Mouse (Mus musculus): ENCODE results near the gene Sec24a. TPM values are rescaled to one million over a fixed set of nuclear protein-coding genes. Genes with fewer than 3 reads are reported as not detected.

The Sec24a gene
- polyA plus RNA-seq, 1 experiment from 2014 or later: 16.5 TPM

- peak overlapping the region; percentile 82 for H3K9ac ChIP-seq (ENCODE audit: low read depth, low read length)
- peaks cover 2% of the 10 kb centered on the region for H3K36me3 ChIP-seq (ENCODE audit: control insufficient read depth, insufficient read depth, low read length)
- peak; percentile 43; the same call in 1 of the 2 replicates for ATAC-seq
- no peaks in the 10 kb centered on the region for H3K9me3 ChIP-seq (replicated peaks; ENCODE audit: control insufficient read depth, low read length, poor library complexity, severe bottlenecking)
- peaks cover 6% of the 10 kb centered on the region; the same call in 1 of the 2 replicates for H3K27me3 ChIP-seq (ENCODE audit: control insufficient read depth, insufficient read depth, low read depth, low read length)
- H3K4me2 ChIP-seq (ENCODE audit: low read length): peak overlapping the region; percentile 95
- H3K27ac ChIP-seq (ENCODE audit: low read length): no peak overlapping the region; the same call in 1 of the 2 replicates
- WGBS: 2% methylated on average over 28 of the region's 30 CpGs
- H3K4me1 ChIP-seq (ENCODE audit: control insufficient read depth, insufficient read depth, low read length): peaks cover 14% of the 10 kb centered on the region
- H3K4me3 ChIP-seq (ENCODE audit: low read depth, low read length): peak overlapping the region; percentile 77
Observed at GRCm38 (mm10) chr11:51650261-51650660, 113.2 kb downstream of the Sec24a start.

DNA sequence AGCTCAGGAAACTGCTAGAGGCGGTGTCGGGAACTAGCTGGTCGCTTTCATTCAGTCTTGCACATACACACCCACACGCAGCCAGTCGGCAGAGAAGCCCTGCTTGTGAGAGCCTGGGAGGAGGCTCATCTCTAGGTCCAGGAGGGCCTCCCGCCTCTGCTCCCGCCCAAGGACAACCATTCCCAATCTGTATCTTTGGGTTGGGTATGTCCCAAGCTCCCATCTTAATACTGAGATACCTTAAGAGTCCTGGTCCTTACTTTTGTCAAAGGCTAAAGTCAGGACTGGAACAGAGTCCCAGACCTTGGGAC, 113.6 kb downstream of the Sec24a start:
- 7% methylated on average over 7 of the region's 7 CpGs for WGBS
- Histone ChIP-seq H3K27ac (ENCODE audit: low read length) (no peak overlapping the region), H3K9ac (ENCODE audit: low read depth, low read length) (peak overlapping the region; percentile 82)

DNA sequence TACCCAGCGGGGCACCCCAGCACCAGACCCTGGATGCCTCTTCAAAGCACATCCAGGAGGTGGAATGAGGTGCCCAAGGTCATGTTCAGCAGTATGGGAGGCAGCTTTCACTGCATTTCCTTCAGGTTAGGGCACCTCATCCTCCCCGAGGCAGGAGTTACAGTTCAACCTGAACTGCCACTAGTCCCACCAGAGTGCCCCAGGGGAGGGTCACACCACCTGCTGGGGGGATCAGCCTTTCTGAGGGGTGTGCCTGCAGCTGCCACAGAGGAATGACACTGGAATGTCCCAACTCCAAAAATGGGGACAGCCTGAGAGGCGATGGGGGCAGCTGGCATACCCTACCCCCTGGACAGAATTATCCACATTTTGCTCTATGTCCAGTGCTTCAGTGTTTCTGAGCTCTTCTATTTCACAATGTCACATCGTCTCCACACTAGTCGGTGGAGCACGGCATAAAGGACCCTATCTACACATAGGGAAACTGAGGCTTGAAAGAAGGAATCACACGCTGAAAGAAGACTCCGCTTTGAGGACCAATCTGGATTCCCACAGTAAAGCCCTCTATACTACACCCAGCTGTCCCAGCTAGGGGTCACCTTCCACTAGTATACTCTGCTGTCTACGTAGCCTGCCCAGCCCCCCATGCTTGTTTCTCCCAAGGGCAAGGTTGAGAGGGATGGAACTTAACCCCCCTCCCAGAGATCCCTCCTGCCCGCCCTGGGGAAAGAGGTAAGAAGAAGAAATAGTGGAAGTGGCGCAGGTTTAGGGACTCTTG, 114.1 kb downstream of the Sec24a start:
- Histone ChIP-seq H3K27me3 (ENCODE audit: control insufficient read depth, insufficient read depth, low read depth, low read length) (peaks cover 6% of the 10 kb centered on the region; the same call in 1 of the 2 replicates), H3K4me2 (ENCODE audit: low read length) (peak overlapping the region; percentile 95), H3K36me3 (ENCODE audit: control insufficient read depth, insufficient read depth, low read length) (peaks cover 3% of the 10 kb centered on the region), H3K4me3 (ENCODE audit: low read depth, low read length) (peak overlapping the region; percentile 77), H3K4me1 (ENCODE audit: control insufficient read depth, insufficient read depth, low read length) (peaks cover 14% of the 10 kb centered on the region), H3K27ac (ENCODE audit: low read length) (no peak overlapping the region), H3K9ac (ENCODE audit: low read depth, low read length) (peak overlapping the region; percentile 82), H3K9me3 (replicated peaks; ENCODE audit: control insufficient read depth, low read length, poor library complexity, severe bottlenecking) (no peaks in the 10 kb centered on the region)
- ATAC-seq: no peak
- 27% methylated on average over 11 of the region's 11 CpGs for WGBS

More for the DNA sequence above, 113.6 kb downstream of the Sec24a start:
- no peak for ATAC-seq
- H3K27me3 ChIP-seq (ENCODE audit: control insufficient read depth, insufficient read depth, low read depth, low read length): peaks cover 6% of the 10 kb centered on the region; the same call in 1 of the 2 replicates
- H3K4me1 ChIP-seq (ENCODE audit: control insufficient read depth, insufficient read depth, low read length): peaks cover 14% of the 10 kb centered on the region
- H3K9me3 ChIP-seq (replicated peaks; ENCODE audit: control insufficient read depth, low read length, poor library complexity, severe bottlenecking): no peaks in the 10 kb centered on the region
- peak overlapping the region; percentile 95 for H3K4me2 ChIP-seq (ENCODE audit: low read length)
- H3K36me3 ChIP-seq (ENCODE audit: control insufficient read depth, insufficient read depth, low read length): peaks cover 3% of the 10 kb centered on the region
- H3K4me3 ChIP-seq (ENCODE audit: low read depth, low read length): peak overlapping the region; percentile 77

DNA sequence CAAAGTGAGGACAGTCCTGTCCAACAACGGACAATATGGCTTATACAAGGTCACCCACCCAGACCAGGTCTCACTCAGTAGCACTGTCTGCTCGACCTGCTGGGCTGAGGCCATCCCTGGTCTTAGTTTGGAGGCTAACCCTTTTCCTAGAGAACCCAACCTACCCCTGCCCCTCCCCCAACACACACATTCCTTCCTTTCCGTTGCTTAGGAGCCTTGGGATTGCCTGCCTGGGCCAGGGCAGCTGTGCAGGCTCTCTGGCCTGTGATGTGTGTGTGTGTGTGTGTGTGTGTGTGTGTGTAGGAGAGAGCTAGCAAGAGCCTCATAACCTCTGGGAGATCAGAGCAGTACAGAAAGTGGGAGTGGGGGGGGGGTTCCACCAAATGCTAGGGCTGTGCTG, 114.9 kb downstream of the Sec24a start:
- peaks cover 5% of the 10 kb centered on the region for H3K36me3 ChIP-seq (ENCODE audit: control insufficient read depth, insufficient read depth, low read length)
- WGBS: 11% methylated on average over 3 of the region's 3 CpGs

GRCm38 (mm10) chr11:51646751-51647667, 116.4 kb downstream of the Sec24a start:
- no peak overlapping the region for H3K4me2 ChIP-seq (ENCODE audit: low read length)
- H3K4me3 ChIP-seq (ENCODE audit: low read depth, low read length): no peak overlapping the region
- H3K9ac ChIP-seq (ENCODE audit: low read depth, low read length): no peak overlapping the region
- H3K4me1 ChIP-seq (ENCODE audit: control insufficient read depth, insufficient read depth, low read length): peaks cover 14% of the 10 kb centered on the region
- no peak for ATAC-seq
- no peaks in the 10 kb centered on the region for H3K9me3 ChIP-seq (replicated peaks; ENCODE audit: control insufficient read depth, low read length, poor library complexity, severe bottlenecking)
- H3K27me3 ChIP-seq (ENCODE audit: control insufficient read depth, insufficient read depth, low read depth, low read length): peaks cover 6% of the 10 kb centered on the region; the same call in 1 of the 2 replicates
- H3K36me3 ChIP-seq (ENCODE audit: control insufficient read depth, insufficient read depth, low read length): peaks cover 5% of the 10 kb centered on the region
- H3K27ac ChIP-seq (ENCODE audit: low read length): no peak overlapping the region
- 90% methylated on average over 15 of the region's 15 CpGs for WGBS

More for the DNA sequence above, 114.9 kb downstream of the Sec24a start:
- Histone ChIP-seq H3K27ac (ENCODE audit: low read length) (no peak overlapping the region), H3K9ac (ENCODE audit: low read depth, low read length) (peak overlapping the region; percentile 4; the same call in 1 of the 2 replicates), H3K4me2 (ENCODE audit: low read length) (peak overlapping the region; percentile 95; the same call in 1 of the 2 replicates), H3K27me3 (ENCODE audit: control insufficient read depth, insufficient read depth, low read depth, low read length) (peaks cover 6% of the 10 kb centered on the region; the same call in 1 of the 2 replicates), H3K4me1 (ENCODE audit: control insufficient read depth, insufficient read depth, low read length) (peaks cover 14% of the 10 kb centered on the region), H3K4me3 (ENCODE audit: low read depth, low read length) (no peak overlapping the region), H3K9me3 (replicated peaks; ENCODE audit: control insufficient read depth, low read length, poor library complexity, severe bottlenecking) (no peaks in the 10 kb centered on the region)
- no peak for ATAC-seq

DNA sequence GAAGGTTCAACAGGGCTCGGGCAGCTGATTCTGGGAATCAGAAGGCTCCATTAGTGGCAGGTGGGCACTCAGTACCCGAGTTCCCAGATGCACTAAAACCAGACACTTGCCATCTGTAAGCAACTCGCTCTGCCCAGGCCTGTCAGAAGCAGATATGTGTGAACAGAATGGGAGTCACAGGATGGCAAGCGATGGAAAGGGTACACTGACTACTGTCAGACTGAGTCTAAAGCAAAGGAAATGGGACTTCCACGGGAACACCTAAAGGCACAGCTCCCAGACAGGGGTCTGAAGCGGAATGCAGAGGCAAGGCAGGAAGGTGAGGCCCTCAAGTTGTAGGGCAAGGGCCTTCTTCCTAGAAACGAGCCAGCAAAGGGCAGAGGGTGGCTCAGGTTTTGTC, 117.2 kb downstream of the Sec24a start:
- no peak overlapping the region for H3K4me2 ChIP-seq (ENCODE audit: low read length)
- no peaks in the 10 kb centered on the region for H3K9me3 ChIP-seq (replicated peaks; ENCODE audit: control insufficient read depth, low read length, poor library complexity, severe bottlenecking)
- H3K4me1 ChIP-seq (ENCODE audit: control insufficient read depth, insufficient read depth, low read length): peaks cover 14% of the 10 kb centered on the region
- no peak for ATAC-seq
- 88% methylated on average over 7 of the region's 7 CpGs for WGBS
- no peak overlapping the region for H3K9ac ChIP-seq (ENCODE audit: low read depth, low read length)
- peaks cover 6% of the 10 kb centered on the region; the same call in 1 of the 2 replicates for H3K27me3 ChIP-seq (ENCODE audit: control insufficient read depth, insufficient read depth, low read depth, low read length)
- peaks cover 5% of the 10 kb centered on the region for H3K36me3 ChIP-seq (ENCODE audit: control insufficient read depth, insufficient read depth, low read length)
- no peak overlapping the region for H3K4me3 ChIP-seq (ENCODE audit: low read depth, low read length)
- no peak overlapping the region for H3K27ac ChIP-seq (ENCODE audit: low read length)

DNA sequence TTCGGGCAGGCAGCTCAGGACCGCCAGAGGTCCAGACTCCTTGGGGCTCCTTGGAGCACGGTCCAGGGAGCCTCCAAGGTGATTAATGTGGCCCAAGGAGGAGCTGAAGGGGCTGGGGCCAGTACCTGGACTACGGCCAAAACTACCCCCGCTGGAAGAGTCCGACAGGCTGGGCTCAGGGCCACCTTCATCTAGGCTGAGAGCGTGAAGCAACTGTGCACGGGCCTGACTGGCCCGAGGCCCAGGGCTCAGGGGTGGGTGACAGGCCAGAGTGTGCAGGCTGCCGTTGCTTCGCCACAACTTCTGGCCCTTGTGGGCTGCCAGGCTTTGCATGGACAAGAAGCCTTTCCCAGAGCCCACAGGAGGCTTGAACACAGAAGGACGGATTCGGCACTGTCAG, 118.1 kb downstream of the Sec24a start:
- H3K4me2 ChIP-seq (ENCODE audit: low read length): no peak overlapping the region
- peaks cover 14% of the 10 kb centered on the region for H3K4me1 ChIP-seq (ENCODE audit: control insufficient read depth, insufficient read depth, low read length)
- no peak overlapping the region for H3K4me3 ChIP-seq (ENCODE audit: low read depth, low read length)
- H3K9ac ChIP-seq (ENCODE audit: low read depth, low read length): no peak overlapping the region
- 84% methylated on average over 13 of the region's 13 CpGs for WGBS
- no peak overlapping the region for H3K27ac ChIP-seq (ENCODE audit: low read length)
- ATAC-seq: no peak
- H3K27me3 ChIP-seq (ENCODE audit: control insufficient read depth, insufficient read depth, low read depth, low read length): peaks cover 6% of the 10 kb centered on the region; the same call in 1 of the 2 replicates
- no peaks in the 10 kb centered on the region for H3K9me3 ChIP-seq (replicated peaks; ENCODE audit: control insufficient read depth, low read length, poor library complexity, severe bottlenecking)
- peaks cover 5% of the 10 kb centered on the region for H3K36me3 ChIP-seq (ENCODE audit: control insufficient read depth, insufficient read depth, low read length)

DNA sequence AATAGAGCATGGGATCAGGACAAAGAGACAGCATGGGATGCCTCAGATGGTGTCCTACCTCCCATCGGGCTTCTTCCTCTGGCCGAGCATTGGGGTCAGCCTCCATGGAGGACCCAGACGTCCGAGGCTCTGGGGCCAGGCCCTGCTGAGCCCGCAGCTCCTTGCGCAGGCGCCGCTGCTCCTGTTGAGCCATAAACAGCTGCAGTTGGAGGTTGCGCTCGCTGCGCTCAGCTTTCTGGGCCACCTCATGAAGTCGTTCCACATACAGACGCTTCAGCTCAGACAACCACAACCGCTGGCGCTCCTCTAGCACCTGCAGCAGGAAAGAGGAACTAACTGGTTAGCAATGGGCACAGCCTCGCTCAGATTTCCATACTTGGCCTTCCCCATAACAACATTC, 119.2 kb downstream of the Sec24a start:
- no peak overlapping the region for H3K4me3 ChIP-seq (ENCODE audit: low read depth, low read length)
- 79% methylated on average over 16 of the region's 16 CpGs for WGBS

More for the DNA sequence above, 119.2 kb downstream of the Sec24a start:
- Histone ChIP-seq H3K4me1 (ENCODE audit: control insufficient read depth, insufficient read depth, low read length) (peaks cover 5% of the 10 kb centered on the region), H3K4me2 (ENCODE audit: low read length) (no peak overlapping the region), H3K9ac (ENCODE audit: low read depth, low read length) (no peak overlapping the region), H3K9me3 (replicated peaks; ENCODE audit: control insufficient read depth, low read length, poor library complexity, severe bottlenecking) (no peaks in the 10 kb centered on the region), H3K36me3 (ENCODE audit: control insufficient read depth, insufficient read depth, low read length) (peaks cover 5% of the 10 kb centered on the region), H3K27ac (ENCODE audit: low read length) (no peak overlapping the region), H3K27me3 (ENCODE audit: control insufficient read depth, insufficient read depth, low read depth, low read length) (0 out of 2 replicates have a peak, but pooled peaks cover 2% of the 10 kb centered on the region)
- no peak for ATAC-seq

All from midbrain, embryonic 16.5 days (tissue).